Mouse (Mus musculus) embryo, embryonic 9.5 days (tissue): ENCODE data around the gene Gas7.

Source experiments
- DNase-seq: peaks from one replicate; pipeline ENCODE4 v3.0.0-alpha.2; 2017; ENCODE audit errors: extremely low spot score

Gene Gas7

GRCm38 (mm10) chr11:67616557-67617239 is 161.5 kb downstream of the Gas7 start:
- no peak for DNase-seq

- DNase-seq = no peak
Measured at GRCm38 (mm10) chr11:67622340-67622739, 167.1 kb downstream of the Gas7 start.

- no peak for DNase-seq
Measured at GRCm38 (mm10) chr11:67627179-67627578, 171.9 kb downstream of the Gas7 start.

- no peak for DNase-seq
Measured at GRCm38 (mm10) chr11:67628522-67628921, 173.3 kb downstream of the Gas7 start.

- no peak for DNase-seq
Measured at GRCm38 (mm10) chr11:67632906-67633305, 177.7 kb downstream of the Gas7 start.

- no peak for DNase-seq
Measured at GRCm38 (mm10) chr11:67633620-67634229, 178.5 kb downstream of the Gas7 start.

- DNase-seq = no peak
Measured at GRCm38 (mm10) chr11:67636201-67636600, 181.0 kb downstream of the Gas7 start.

- no peak for DNase-seq
Measured at GRCm38 (mm10) chr11:67636905-67637586, 181.8 kb downstream of the Gas7 start.

GRCm38 (mm10) chr11:67638401-67638800 is 183.2 kb downstream of the Gas7 start:
- no peak for DNase-seq

- DNase-seq = no peak
Measured at GRCm38 (mm10) chr11:67640299-67640698, 185.1 kb downstream of the Gas7 start.

- DNase-seq = no peak
Measured at GRCm38 (mm10) chr11:67642421-67642820, 187.2 kb downstream of the Gas7 start.

- DNase-seq = no peak
Measured at GRCm38 (mm10) chr11:67642835-67643234, 187.6 kb downstream of the Gas7 start.

- DNase-seq = no peak
Measured at GRCm38 (mm10) chr11:67643465-67643864, 188.2 kb downstream of the Gas7 start.

GRCm38 (mm10) chr11:67644632-67645149 is 189.5 kb downstream of the Gas7 start:
- no peak for DNase-seq

GRCm38 (mm10) chr11:67647745-67648144 is 192.5 kb downstream of the Gas7 start:
- peak; percentile 78 for DNase-seq

- no peak for DNase-seq
Measured at GRCm38 (mm10) chr11:67648651-67649407, 193.6 kb downstream of the Gas7 start.

- no peak for DNase-seq
Measured at GRCm38 (mm10) chr11:67649971-67650707, 194.9 kb downstream of the Gas7 start.

- no peak for DNase-seq
Measured at GRCm38 (mm10) chr11:67651731-67652130, 196.5 kb downstream of the Gas7 start.

- peak; percentile 57 for DNase-seq
Measured at GRCm38 (mm10) chr11:67652194-67652892, 197.1 kb downstream of the Gas7 start.

- DNase-seq = no peak
Measured at GRCm38 (mm10) chr11:67652893-67653255, 197.6 kb downstream of the Gas7 start.
